8 mouse cellular contexts compared by ENCODE assay signal in genomic region chr2:155133977-155134860, GRCm38 (mm10). TPM values are rescaled to one million over a fixed set of nuclear protein-coding genes. Genes with fewer than 3 reads are reported as not detected.
DNase-seq lines count a peak whose midpoint lies in the region; ATAC-seq lines count a peak whose summit lies in the region.

No protein-coding gene starts in this region.

- H3K36me3 ChIP-seq in heart, embryonic 13.5 days: peaks cover 14% of the 10 kb centered on the region
- peaks cover 16% of the 10 kb centered on the region for H3K36me3 ChIP-seq in liver, embryonic 13.5 days
- peaks cover 12% of the 10 kb centered on the region for H3K36me3 ChIP-seq in neural tube, embryonic 15.5 days

- ATAC-seq in common myeloid progenitor, adult 5-6 weeks (replicated peaks; ENCODE audit: low read depth, poor library complexity, severe bottlenecking): 0 out of 2 replicates have a peak, but pooled peaks have one; percentile 11
- ATAC-seq in heart, embryonic 13.5 days (ENCODE audit: extremely low read depth, insufficient number of reproducible peaks, low FRiP score, low TSS enrichment): no peak; the same call in 1 of the 2 replicates
- ATAC-seq in liver, embryonic 13.5 days (ENCODE audit: low read depth): 0 out of 2 replicates have a peak, but pooled peaks have one; percentile 3
- ATAC-seq in neural tube, embryonic 15.5 days (ENCODE audit: low FRiP score): peak; percentile 66

- H3K4me2 ChIP-seq in heart, embryonic 13.5 days: peak overlapping the region; percentile 83
- peak overlapping the region; percentile 95 for H3K4me2 ChIP-seq in liver, embryonic 13.5 days
- H3K4me2 ChIP-seq in neural tube, embryonic 15.5 days: peak overlapping the region; percentile 60

- peak overlapping the region; percentile 97 for H3K4me3 ChIP-seq in heart, embryonic 13.5 days
- H3K4me3 ChIP-seq in liver, embryonic 13.5 days (replicated peaks): peak overlapping the region; percentile 73
- peak overlapping the region; percentile 98 for H3K4me3 ChIP-seq in neural tube, embryonic 15.5 days (replicated peaks)

- H3K4me1 ChIP-seq in heart, embryonic 13.5 days: peaks cover 32% of the 10 kb centered on the region
- H3K4me1 ChIP-seq in liver, embryonic 13.5 days (replicated peaks): peaks cover 35% of the 10 kb centered on the region
- peaks cover 30% of the 10 kb centered on the region for H3K4me1 ChIP-seq in neural tube, embryonic 15.5 days

- H3K9ac ChIP-seq in heart, embryonic 13.5 days: peak overlapping the region; percentile 98
- H3K9ac ChIP-seq in liver, embryonic 13.5 days: peak overlapping the region; percentile 96
- H3K9ac ChIP-seq in neural tube, embryonic 15.5 days (replicated peaks): peak overlapping the region; percentile 96

- DNase-seq in adrenal gland, adult 8-10 months: peak; percentile 11
- no peak for DNase-seq in adrenal gland, adult 18-20 months (ENCODE audit: low spot score in 2 of 2)
- peak; percentile 49 for DNase-seq in 3134 (ENCODE audit: extremely low read depth, insufficient read length, low spot score)
- DNase-seq in liver, embryonic 13.5 days: peak; percentile 11
- DNase-seq in adrenal gland, postnatal 14 days: no peak

- no peaks in the 10 kb centered on the region for H3K9me3 ChIP-seq in heart, embryonic 13.5 days
- no peaks in the 10 kb centered on the region for H3K9me3 ChIP-seq in liver, embryonic 13.5 days (replicated peaks)
- H3K9me3 ChIP-seq in neural tube, embryonic 15.5 days (replicated peaks): no peaks in the 10 kb centered on the region

- 3% methylated on average over 18 of the region's 18 CpGs for WGBS in heart, embryonic 13.5 days
- 1% methylated on average over 18 of the region's 18 CpGs for WGBS in liver, embryonic 13.5 days (ENCODE audit: insufficient replicate concordance)
- 3% methylated on average over 18 of the region's 18 CpGs for WGBS in neural tube, embryonic 15.5 days

- H3K27me3 ChIP-seq in heart, embryonic 13.5 days (replicated peaks): no peaks in the 10 kb centered on the region
- no peaks in the 10 kb centered on the region for H3K27me3 ChIP-seq in liver, embryonic 13.5 days
- H3K27me3 ChIP-seq in neural tube, embryonic 15.5 days (replicated peaks): no peaks in the 10 kb centered on the region

- H3K27ac ChIP-seq in heart, embryonic 13.5 days (replicated peaks): peak overlapping the region; percentile 85
- H3K27ac ChIP-seq in liver, embryonic 13.5 days: peak overlapping the region; percentile 71
- peak overlapping the region; percentile 92 for H3K27ac ChIP-seq in neural tube, embryonic 15.5 days (replicated peaks)

RNA-seq across cellular contexts. Expression of gene Itch, which starts 0.9 kb away (rescaled TPM):
- 10 to 100 TPM; 47.2 to 72.7 (median 56.8) TPM for total RNA-seq in adrenal gland, adult 8-10 months (2022)
- total RNA-seq in adrenal gland, adult 18-20 months (2021): 10 to 100 TPM; 44.8 to 48.0 TPM
- total RNA-seq in common myeloid progenitor, adult 5-6 weeks (2017): 48.2 and 64.5 TPM in 2 replicates
- 34.3 and 34.7 TPM in 2 replicates for polyA plus RNA-seq in heart, embryonic 13.5 days (2015; fragmentation: Nextera tagmentation; extraction: Ambion mirVana)
- polyA plus RNA-seq in liver, embryonic 13.5 days (2015; fragmentation: Nextera tagmentation; extraction: Ambion mirVana): 14.6 and 18.9 TPM in 2 replicates
- polyA plus RNA-seq in neural tube, embryonic 15.5 days (2015; fragmentation: Nextera tagmentation; extraction: Ambion mirVana): 41.2 and 44.4 TPM in 2 replicates
- 49.8 and 51.3 TPM in 2 replicates for total RNA-seq in adrenal gland, postnatal 14 days (2021)

RNA-seq across cellular contexts. Expression of gene Ahcy, which starts 59.9 kb away (rescaled TPM):
- 10 to 100 TPM; 33.8 to 39.2 (median 37.7) TPM for total RNA-seq in adrenal gland, adult 8-10 months (2022)
- 10 to 100 TPM; 30.9 to 36.0 TPM for total RNA-seq in adrenal gland, adult 18-20 months (2021)
- 96.7 and 107 TPM in 2 replicates for total RNA-seq in common myeloid progenitor, adult 5-6 weeks (2017)
- 47.5 and 49.4 TPM in 2 replicates for polyA plus RNA-seq in heart, embryonic 13.5 days (2015; fragmentation: Nextera tagmentation; extraction: Ambion mirVana)
- polyA plus RNA-seq in liver, embryonic 13.5 days (2015; fragmentation: Nextera tagmentation; extraction: Ambion mirVana): 63.1 and 65.3 TPM in 2 replicates
- 30.9 and 44.6 TPM in 2 replicates for polyA plus RNA-seq in neural tube, embryonic 15.5 days (2015; fragmentation: Nextera tagmentation; extraction: Ambion mirVana)
- total RNA-seq in adrenal gland, postnatal 14 days (2021): 60.2 and 130 TPM in 2 replicates

Comparison
In these comparisons a context has a peak if more than half of its experiments do, and no peak if none do; other contexts are left out.
1. DNase-seq: peak in adrenal gland, adult 8-10 months (single experiment), 3134 (single experiment) and liver, embryonic 13.5 days (single experiment); none in adrenal gland, adult 18-20 months (0 of 2) and adrenal gland, postnatal 14 days (single experiment).
2. Peak in every context shown above with its lines, with median percentiles within 50 percentile points of each other: H3K27ac ChIP-seq, H3K4me2 ChIP-seq, H3K4me3 ChIP-seq and H3K9ac ChIP-seq.